Mouse (Mus musculus) hindlimb bud, embryonic 11.5 days (tissue): ENCODE data around the gene Bdkrb2.

Experiments
- DNase-seq: peaks from one replicate; pipeline ENCODE4 v3.0.0-alpha.2; 2012; ENCODE audit warnings: low read depth, low spot score; ENCODE audit errors: extremely low spot score

Bdkrb2 gene

GRCm38 (mm10) chr12:105545696-105546435 lies 17.2 kb upstream of the Bdkrb2 start:
- no peak for DNase-seq

- DNase-seq, result no peak
Observed at GRCm38 (mm10) chr12:105546538-105546937, 16.5 kb upstream of the Bdkrb2 start.

DNA sequence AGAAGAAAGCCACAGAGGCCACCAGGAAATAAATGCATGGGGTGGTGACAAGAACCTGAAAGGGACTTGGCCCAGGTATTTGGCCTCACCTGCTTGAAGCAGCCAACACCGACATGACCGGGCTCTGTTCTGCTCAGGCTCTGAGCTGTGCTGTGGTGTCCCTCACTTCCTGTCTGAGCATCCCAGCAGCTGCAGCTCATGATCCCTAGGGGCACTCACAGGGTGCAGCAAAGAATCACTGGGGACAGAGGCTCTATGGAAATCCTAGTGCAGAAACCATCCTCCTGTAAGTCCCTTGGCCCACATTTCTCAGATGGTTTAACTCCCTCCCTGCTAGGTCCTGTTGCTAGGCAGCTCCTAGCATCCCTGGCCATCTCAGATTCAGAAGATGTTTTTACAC lies 15.9 kb upstream of the Bdkrb2 start:
- DNase-seq, result no peak

GRCm38 (mm10) chr12:105548001-105548400 lies 15.0 kb upstream of the Bdkrb2 start:
- DNase-seq, result no peak

GRCm38 (mm10) chr12:105548881-105549280 lies 14.1 kb upstream of the Bdkrb2 start:
- DNase-seq, result no peak

GRCm38 (mm10) chr12:105549835-105550802 lies 12.9 kb upstream of the Bdkrb2 start:
- no peak for DNase-seq

DNA sequence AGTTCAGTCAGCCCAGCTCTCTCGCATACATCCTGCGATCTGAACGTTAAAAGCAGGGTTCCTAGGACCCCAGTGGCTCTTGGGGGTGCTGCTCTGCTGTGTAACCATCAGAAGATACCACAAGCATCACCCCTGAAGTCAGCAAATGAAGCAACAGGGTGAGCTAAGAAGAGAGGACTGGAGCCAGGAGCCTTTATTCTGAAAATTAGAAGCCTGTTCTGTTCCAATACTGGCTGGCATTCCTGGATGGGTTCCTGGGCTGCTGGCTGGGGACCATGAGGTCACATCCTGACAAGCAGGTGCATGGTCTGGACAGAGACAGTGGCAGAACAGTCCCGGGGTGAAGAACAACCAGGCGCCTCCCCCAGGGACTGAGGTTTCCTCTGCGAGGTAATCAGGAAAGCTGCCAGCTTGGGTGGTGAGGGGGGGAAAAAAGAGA lies 11.5 kb upstream of the Bdkrb2 start:
- no peak for DNase-seq

DNA sequence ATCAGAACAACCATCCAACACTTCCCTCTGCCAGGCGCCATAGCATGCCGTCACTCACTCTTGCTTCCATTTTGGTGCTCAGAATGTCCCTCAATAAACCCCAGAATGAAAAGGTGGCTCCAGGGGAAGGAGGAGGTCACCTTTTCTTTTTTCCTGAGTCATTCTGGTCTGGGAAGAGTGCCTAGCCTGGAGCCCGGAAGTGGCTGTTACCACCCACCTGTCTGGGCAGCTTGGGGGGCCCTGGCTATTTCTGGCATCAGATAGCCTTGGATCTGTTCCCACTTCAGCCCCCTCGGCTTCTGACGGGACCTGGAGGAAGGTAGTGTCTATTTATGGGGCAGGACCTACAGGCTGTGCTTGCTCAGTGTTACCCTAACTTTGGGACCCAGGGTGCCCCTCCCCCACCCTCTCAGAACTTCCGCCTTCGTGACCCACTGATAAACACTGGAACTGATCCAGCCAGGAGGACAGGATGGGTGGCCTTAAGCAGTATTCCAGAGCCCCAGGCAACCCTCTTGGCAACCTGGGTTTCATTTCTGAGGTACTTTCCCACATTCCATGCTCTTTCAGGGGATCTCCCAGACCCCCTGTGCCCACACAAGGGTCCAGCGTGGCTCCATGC lies 8.8 kb upstream of the Bdkrb2 start:
- no peak for DNase-seq

GRCm38 (mm10) chr12:105555172-105555571 lies 7.9 kb upstream of the Bdkrb2 start:
- no peak for DNase-seq

GRCm38 (mm10) chr12:105557250-105557925 lies 5.6 kb upstream of the Bdkrb2 start:
- DNase-seq, result no peak

- no peak for DNase-seq
Observed at GRCm38 (mm10) chr12:105561007-105561534, 2.0 kb upstream of the Bdkrb2 start.

GRCm38 (mm10) chr12:105562056-105562820 lies 788 bp upstream of the Bdkrb2 start:
- DNase-seq, result no peak

- DNase-seq, result no peak
Observed at GRCm38 (mm10) chr12:105563726-105564275, 775 bp downstream of the Bdkrb2 start.

GRCm38 (mm10) chr12:105565221-105565620 lies 2.2 kb downstream of the Bdkrb2 start:
- DNase-seq, result no peak

GRCm38 (mm10) chr12:105571867-105572266 lies 8.8 kb downstream of the Bdkrb2 start:
- DNase-seq, result no peak

DNA sequence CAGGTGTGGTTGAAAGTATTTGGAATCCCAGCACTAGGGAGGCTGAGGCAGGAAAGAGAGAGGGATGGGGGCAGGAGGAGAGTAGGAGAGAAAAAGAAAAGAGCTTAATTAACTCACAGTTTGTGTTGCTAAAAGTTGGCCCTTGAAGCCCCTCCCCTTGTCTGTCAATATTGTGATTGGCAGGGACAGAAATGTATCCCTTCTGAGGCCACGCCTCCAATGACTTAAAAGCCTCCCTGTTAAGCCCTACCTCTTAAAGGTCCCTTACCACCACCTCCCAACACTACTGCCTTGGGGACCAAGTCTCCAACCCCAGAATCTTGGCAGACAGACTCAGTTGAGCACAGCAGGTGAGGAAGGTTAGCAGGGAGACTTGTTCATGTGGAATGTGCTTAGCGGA lies 9.6 kb downstream of the Bdkrb2 start:
- no peak for DNase-seq

- DNase-seq, result no peak
Observed at GRCm38 (mm10) chr12:105574356-105574755, 11.3 kb downstream of the Bdkrb2 start.

DNA sequence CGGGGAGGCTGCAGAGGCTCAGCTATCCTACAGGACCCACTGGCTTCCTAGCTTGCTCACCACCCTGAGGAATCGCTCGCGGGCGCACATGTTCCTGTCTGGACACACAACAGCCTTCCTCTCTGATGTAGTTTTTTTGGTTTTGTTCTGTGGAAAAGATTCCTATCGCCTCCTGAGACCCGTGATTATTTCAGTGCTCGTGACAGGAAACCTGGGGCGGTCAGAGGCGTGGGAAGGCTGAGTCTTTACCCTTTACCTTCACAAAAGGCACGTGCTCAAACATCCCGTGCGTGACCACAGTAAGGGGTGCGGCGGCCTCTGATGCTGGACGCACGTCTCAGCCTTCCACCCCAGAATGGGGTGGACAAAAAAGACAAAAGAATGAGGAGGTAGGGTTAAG lies 17.5 kb downstream of the Bdkrb2 start:
- no peak for DNase-seq

GRCm38 (mm10) chr12:105582486-105582885 lies 19.5 kb downstream of the Bdkrb2 start:
- DNase-seq, result no peak

- DNase-seq, result no peak
Observed at GRCm38 (mm10) chr12:105583484-105583883, 20.5 kb downstream of the Bdkrb2 start.
